Mouse (Mus musculus) heart, postnatal 0 days (tissue): ENCODE results near the gene Caskin2.

Source experiments
- CTCF ChIP-seq: IDR thresholded peaks from 2 replicates; pipeline ENCODE4 v1.5.1; 2016; ENCODE audit warnings: antibody characterized with exemption, control low read depth, low read depth
- EP300 ChIP-seq: IDR thresholded peaks from 2 replicates; pipeline ENCODE4 v1.6.1; 2016; ENCODE audit warnings: antibody characterized with exemption, low read depth

- TF ChIP-seq EP300 (no peak), CTCF (no peak)
Observed at GRCm38 (mm10) chr11:115774653-115775052, 38.8 kb downstream of the Caskin2 start.
